Mouse (Mus musculus) kidney, embryonic 14.5 days (tissue): ENCODE results near the gene Zfp112. TPM values are rescaled to one million over a fixed set of nuclear protein-coding genes. Genes with fewer than 3 reads are reported as not detected.

Experiments
- ATAC-seq: fragments of 200-750 bp; cut with Nextera tagmentation; 2 replicates; pipeline ENCODE4 v1.8.0; 2017; ENCODE audit warnings: moderate number of reproducible peaks, mild to moderate bottlenecking, moderate TSS enrichment, moderate library complexity; ENCODE audit not compliant: low FRiP score, low TSS enrichment
- H3K27ac ChIP-seq: fragments of 300-500 bp; sonication (generic); 2 replicates; pipeline ENCODE4 v1.5.1; 2014; ENCODE audit warnings: low read depth, mild to moderate bottlenecking, low read length, moderate library complexity, mixed read lengths
- H3K27me3 ChIP-seq: fragments of 300-500 bp; sonication (generic); 2 replicates; pipeline ENCODE4 v1.6.1; 2014; ENCODE audit warnings: mild to moderate bottlenecking, low read length; ENCODE audit not compliant: control insufficient read depth, insufficient read depth
- H3K36me3 ChIP-seq: fragments of 300-500 bp; sonication (generic); 2 replicates; pipeline ENCODE4 v1.6.1; 2014; ENCODE audit warnings: low read length, mixed read lengths; ENCODE audit not compliant: control insufficient read depth, insufficient read depth
- H3K4me1 ChIP-seq: fragments of 300-500 bp; sonication (generic); 2 replicates; pipeline ENCODE4 v1.6.1; 2014; ENCODE audit warnings: low read length, mixed read lengths; ENCODE audit not compliant: control insufficient read depth, insufficient read depth
- H3K4me2 ChIP-seq: fragments of 300-500 bp; sonication (generic); replicated peaks from 2 replicates; pipeline ENCODE4 v1.6.1; 2014; ENCODE audit warnings: low read depth, mild to moderate bottlenecking, low read length
- H3K4me3 ChIP-seq: fragments of 300-500 bp; sonication (generic); 2 replicates; pipeline ENCODE4 v1.5.1; 2014; ENCODE audit warnings: mild to moderate bottlenecking, low read length
- H3K9ac ChIP-seq: fragments of 300-500 bp; sonication (generic); 2 replicates; pipeline ENCODE4 v1.6.1; 2014; ENCODE audit warnings: low read depth, mild to moderate bottlenecking, low read length, moderate library complexity
- H3K9me3 ChIP-seq: fragments of 300-500 bp; sonication (generic); 2 replicates; pipeline ENCODE4 v1.6.1; 2016; ENCODE audit warnings: low read length; ENCODE audit not compliant: control insufficient read depth
- WGBS: fragments of 180-500 bp; shearing (Covaris S2); extraction: QIAGEN DNeasy Blood & Tissue Kit; methylation state at CpG from one replicate; pipeline ENCODE4 v1.1.7; 2014; 5-methylcytosine and 5-hydroxymethylcytosine counted together
- polyA plus RNA-seq: library from polyadenylated mRNA; unstranded; fragments of >200 nt; fragmentation: Nextera tagmentation; extraction: Ambion mirVana; gene quantifications from 2 replicates; pipeline ENCODE4 v1.2.1, GENCODE M21; 2014

The Zfp112 gene
- polyA plus RNA-seq, 1 experiment from 2014 or later = 4.0 TPM

- ATAC-seq = peak; percentile 94
- Histone ChIP-seq H3K4me1 (no peaks in the 10 kb centered on the region), H3K4me2 (peak within 1 kb of the TSS; percentile 43), H3K36me3 (no peaks in the 10 kb centered on the region), H3K9me3 (no peaks in the 10 kb centered on the region), H3K9ac (peak within 1 kb of the TSS; percentile 68), H3K27me3 (no peaks in the 10 kb centered on the region), H3K27ac (peak within 1 kb of the TSS; percentile 49; the same call in 1 of the 2 replicates), H3K4me3 (peak within 1 kb of the TSS; percentile 56)
- WGBS = 13% methylated on average over 23 of the region's 23 CpGs
Observed at GRCm38 (mm10) chr7:24174618-24175336, 62.7 kb downstream of the Zfp112 start, which contains the start of gene Zfp114. Gene Zfp114 (plus strand): TSS chr7:24175060.

DNA sequence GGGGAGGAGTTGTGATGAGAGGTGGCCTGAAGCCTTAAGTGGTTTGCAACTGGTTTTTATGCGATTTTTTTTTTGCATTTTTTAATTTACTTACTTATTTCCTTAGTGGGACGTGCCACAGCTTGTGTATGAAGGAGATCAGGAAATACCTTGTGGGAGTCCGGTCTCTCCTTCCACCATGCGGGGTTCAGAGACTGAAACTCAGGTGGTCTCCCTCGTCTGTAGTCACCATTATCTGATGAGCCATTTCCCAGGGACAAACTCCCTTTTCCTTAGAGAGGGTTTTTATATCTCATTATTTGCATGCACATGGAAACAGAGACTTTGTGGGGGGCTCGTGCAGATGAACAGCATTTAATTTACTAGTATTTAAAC, 63.2 kb downstream of the Zfp112 start:
- H3K27me3 ChIP-seq = no peaks in the 10 kb centered on the region
- ATAC-seq = no peak
- H3K9me3 ChIP-seq = no peaks in the 10 kb centered on the region
- H3K4me3 ChIP-seq = peak overlapping the region; percentile 56
- H3K27ac ChIP-seq = no peak overlapping the region
- H3K36me3 ChIP-seq = no peaks in the 10 kb centered on the region
- peak overlapping the region; percentile 43 for H3K4me2 ChIP-seq
- no peaks in the 10 kb centered on the region for H3K4me1 ChIP-seq
- peak overlapping the region; percentile 68 for H3K9ac ChIP-seq
- WGBS = 53% methylated on average over 6 of the region's 6 CpGs

Other genes with a start within 250 kb of the Zfp112 start
- gene Vmn1r177, start 245.9 kb upstream of the Zfp112 start, polyA plus RNA-seq = not detected in 2 replicates
- gene Vmn1r178, start 220.3 kb upstream of the Zfp112 start, polyA plus RNA-seq = not detected in 2 replicates
- gene Vmn1r179, start 185.3 kb upstream of the Zfp112 start, polyA plus RNA-seq = not detected in 2 replicates
- gene Vmn1r180, start 161.7 kb upstream of the Zfp112 start, polyA plus RNA-seq = not detected in 2 replicates
- not detected in 2 replicates for gene Vmn1r181, start 137.7 kb upstream of the Zfp112 start, polyA plus RNA-seq
- not detected in 2 replicates for gene V1rd19, start 110.6 kb upstream of the Zfp112 start, polyA plus RNA-seq
- not detected in 2 replicates for gene Vmn1r183, start 59.1 kb upstream of the Zfp112 start, polyA plus RNA-seq
- 17.1 and 24.5 TPM in 2 replicates for gene Zfp180, start 30.4 kb upstream of the Zfp112 start, polyA plus RNA-seq
- gene Zfp235, start 21.9 kb downstream of the Zfp112 start, polyA plus RNA-seq = 14.8 and 16.8 TPM in 2 replicates
- 4.1 and 6.1 TPM in 2 replicates for gene Zfp114, start 62.7 kb downstream of the Zfp112 start, polyA plus RNA-seq
- gene Zfp111, start 99.1 kb downstream of the Zfp112 start, polyA plus RNA-seq = 6.8 and 12.0 TPM in 2 replicates
- gene Zfp109, start 125.2 kb downstream of the Zfp112 start, polyA plus RNA-seq = 1.7 and 5.0 TPM in 2 replicates
- 1.6 and 3.5 TPM in 2 replicates for gene Zfp108, start 142.5 kb downstream of the Zfp112 start, polyA plus RNA-seq
- 6.3 and 11.8 TPM in 2 replicates for gene Zfp93, start 158.1 kb downstream of the Zfp112 start, polyA plus RNA-seq
- gene Zfp61, start 188.9 kb downstream of the Zfp112 start, polyA plus RNA-seq = 31.3 and 39.5 TPM in 2 replicates
- 9.6 and 10.3 TPM in 2 replicates for gene Zfp94, start 204.4 kb downstream of the Zfp112 start, polyA plus RNA-seq
- 0.26 and 0.31 TPM in 2 replicates for gene Tescl, start 221.6 kb downstream of the Zfp112 start, polyA plus RNA-seq
- gene Lypd5, start 236.9 kb downstream of the Zfp112 start, polyA plus RNA-seq = not detected in 2 replicates